Mouse (Mus musculus): ENCODE measurements around the gene Gpr18. TPM values are rescaled to one million over a fixed set of nuclear protein-coding genes. Genes with fewer than 3 reads are reported as not detected.
"Not testable (repeated sequence)": the region's sequence is repeated elsewhere in the genome, so short reads cannot be mapped to it uniquely, and the experiment has no call there.

Gpr18 gene
- polyA plus RNA-seq, 1 experiment from 2014 or later, result 0.08 TPM

- Histone ChIP-seq H3K4me1 (replicated peaks; ENCODE audit: insufficient read depth, low read length) (no peaks in the 10 kb centered on the region), H3K4me3 (replicated peaks; ENCODE audit: low read depth, low read length) (no peak overlapping the region), H3K27me3 (ENCODE audit: insufficient read depth, low read length) (no peaks in the 10 kb centered on the region), H3K27ac (no peak overlapping the region), H3K36me3 (ENCODE audit: insufficient read depth, low read length) (no peaks in the 10 kb centered on the region), H3K9me3 (replicated peaks; ENCODE audit: low read length) (no peaks in the 10 kb centered on the region), H3K9ac (ENCODE audit: low read depth, low read length) (no peak overlapping the region), H3K4me2 (ENCODE audit: low read length) (no peak overlapping the region)
- ATAC-seq (replicated peaks; ENCODE audit: low FRiP score, low read depth), result no peak
- DNase-seq (ENCODE audit: low spot score), result no peak
- WGBS, result 62% methylated on average over 3 of the region's 3 CpGs
- TF ChIP-seq CTCF (IDR thresholded peaks at IDR 0.05; ENCODE audit: low read depth), result no peak
Observed at GRCm38 (mm10) chr14:121866574-121866973, 49.0 kb downstream of the Gpr18 start.

GRCm38 (mm10) chr14:121865162-121865561, 50.4 kb downstream of the Gpr18 start:
- not testable (repeated sequence) for H3K27me3 ChIP-seq (ENCODE audit: insufficient read depth, low read length); H3K27ac ChIP-seq; H3K36me3 ChIP-seq (ENCODE audit: insufficient read depth, low read length); H3K9ac ChIP-seq (ENCODE audit: low read depth, low read length); H3K4me3 ChIP-seq (replicated peaks; ENCODE audit: low read depth, low read length); H3K4me2 ChIP-seq (ENCODE audit: low read length); H3K4me1 ChIP-seq (replicated peaks; ENCODE audit: insufficient read depth, low read length); H3K9me3 ChIP-seq (replicated peaks; ENCODE audit: low read length)
- DNase-seq (ENCODE audit: low spot score), result peak; percentile 88
- TF ChIP-seq CTCF (IDR thresholded peaks at IDR 0.05; ENCODE audit: low read depth), result peak; percentile 83
- ATAC-seq (replicated peaks; ENCODE audit: low FRiP score, low read depth), result peak; percentile 43; the same call in 1 of the 2 replicates
- WGBS, result 17% methylated on average over 2 of the region's 2 CpGs

Other genes with a start within 250 kb of the Gpr18 start
- gene Dock9, start 117.9 kb downstream of the Gpr18 start, polyA plus RNA-seq (2015; fragmentation: Nextera tagmentation; extraction: Ambion mirVana), result 11.1 TPM in 2 replicates
- gene Ubac2, start 37.2 kb downstream of the Gpr18 start, polyA plus RNA-seq (2015; fragmentation: Nextera tagmentation; extraction: Ambion mirVana), result 70.2 and 78.9 TPM in 2 replicates
- gene Gpr183, start 49.4 kb upstream of the Gpr18 start, polyA plus RNA-seq (2015; fragmentation: Nextera tagmentation; extraction: Ambion mirVana), result 1.5 and 1.9 TPM in 2 replicates
- gene Timm8a2, start 118.9 kb upstream of the Gpr18 start, polyA plus RNA-seq (2015; fragmentation: Nextera tagmentation; extraction: Ambion mirVana), result 0.15 TPM in 1 of 2 replicates, not detected in the other
- gene Tm9sf2, start 191.3 kb upstream of the Gpr18 start, polyA plus RNA-seq (2015; fragmentation: Nextera tagmentation; extraction: Ambion mirVana), result 221 and 232 TPM in 2 replicates